Mouse (Mus musculus): ENCODE results near the gene Mgst2. TPM values are rescaled to one million over a fixed set of nuclear protein-coding genes. Genes with fewer than 3 reads are reported as not detected.

Gene Mgst2
- total and polyA plus RNA-seq, 2 experiments from 2014 or later = 8.7 to 16.5 TPM

DNA sequence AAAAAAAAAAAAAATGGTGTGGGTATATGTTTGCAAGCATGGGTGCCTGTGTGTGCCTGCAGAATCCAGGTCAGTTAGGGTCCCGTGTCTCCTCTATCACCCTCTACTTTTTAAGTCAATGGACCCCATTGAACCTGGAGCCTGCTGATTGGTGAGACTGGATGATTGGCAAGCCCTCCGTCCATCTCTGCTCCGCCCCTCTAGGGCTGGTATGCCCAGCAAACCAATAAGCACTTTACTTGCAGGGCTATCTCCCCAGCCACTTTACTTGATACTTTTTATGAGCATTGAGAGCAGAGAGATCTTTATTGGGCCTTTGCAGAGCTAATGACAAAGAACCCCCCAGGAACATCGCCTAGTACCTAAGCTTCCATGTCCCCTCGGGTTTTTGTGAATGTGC, 54.3 kb downstream of the Mgst2 start:
- 79% methylated on average over 5 of the region's 5 CpGs for WGBS
- no peaks in the 10 kb centered on the region for H3K36me3 ChIP-seq (replicated peaks; ENCODE audit: control insufficient read depth, insufficient read depth, low read length)
- no peak for ATAC-seq (ENCODE audit: insufficient read depth, low read depth)
- no peak overlapping the region for H3K9ac ChIP-seq (replicated peaks; ENCODE audit: low read depth, low read length)
- TF ChIP-seq EP300 (IDR thresholded peaks at IDR 0.05; ENCODE audit: low read depth) = no peak
- TF ChIP-seq CTCF (IDR thresholded peaks at IDR 0.05; ENCODE audit: low read depth) = no peak
- no peaks in the 10 kb centered on the region for H3K9me3 ChIP-seq (replicated peaks; ENCODE audit: control insufficient read depth, low read length)
- H3K4me1 ChIP-seq (ENCODE audit: control insufficient read depth, insufficient read depth) = peaks cover 34% of the 10 kb centered on the region
- no peak for DNase-seq (ENCODE audit: low spot score)
- no peaks in the 10 kb centered on the region for H3K27me3 ChIP-seq (ENCODE audit: control insufficient read depth, insufficient read depth, low read length)
- no peak overlapping the region for H3K4me3 ChIP-seq (ENCODE audit: low read depth, low read length)
- no peak overlapping the region for H3K27ac ChIP-seq (ENCODE audit: low read depth)
- H3K4me2 ChIP-seq (ENCODE audit: low read depth, low read length) = no peak overlapping the region

DNA sequence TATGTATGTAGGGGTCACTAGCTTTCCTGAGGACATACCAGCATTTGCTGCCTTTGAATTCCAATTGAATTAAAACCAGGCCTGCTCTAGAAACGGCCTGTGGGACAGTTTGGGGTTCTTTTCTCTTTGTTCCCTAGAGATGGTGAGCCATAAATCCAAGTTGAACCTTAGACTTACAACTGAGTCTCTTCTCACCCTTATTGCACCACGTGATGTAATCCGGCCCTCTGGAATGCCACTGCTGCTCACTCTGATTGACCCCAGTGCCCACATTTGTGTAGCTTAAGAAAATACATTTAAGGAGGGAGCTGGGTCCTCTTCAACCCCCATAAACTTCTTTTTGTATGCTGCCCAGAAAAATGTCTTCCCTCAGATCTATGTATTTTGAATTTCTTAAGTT, 57.3 kb downstream of the Mgst2 start:
- ATAC-seq (ENCODE audit: insufficient read depth, low read depth) = no peak
- H3K4me1 ChIP-seq (ENCODE audit: control insufficient read depth, insufficient read depth) = peaks cover 23% of the 10 kb centered on the region
- H3K4me3 ChIP-seq (ENCODE audit: low read depth, low read length) = no peak overlapping the region
- no peaks in the 10 kb centered on the region for H3K27me3 ChIP-seq (ENCODE audit: control insufficient read depth, insufficient read depth, low read length)
- TF ChIP-seq EP300 (IDR thresholded peaks at IDR 0.05; ENCODE audit: low read depth) (no peak), CTCF (IDR thresholded peaks at IDR 0.05; ENCODE audit: low read depth) (no peak)
- no peak overlapping the region for H3K4me2 ChIP-seq (ENCODE audit: low read depth, low read length)
- H3K9ac ChIP-seq (replicated peaks; ENCODE audit: low read depth, low read length) = no peak overlapping the region
- WGBS = 78% methylated on average over 3 of the region's 3 CpGs
- H3K9me3 ChIP-seq (replicated peaks; ENCODE audit: control insufficient read depth, low read length) = no peaks in the 10 kb centered on the region
- no peak overlapping the region for H3K27ac ChIP-seq (ENCODE audit: low read depth)
- DNase-seq (ENCODE audit: low spot score) = no peak
- H3K36me3 ChIP-seq (replicated peaks; ENCODE audit: control insufficient read depth, insufficient read depth, low read length) = no peaks in the 10 kb centered on the region

DNA sequence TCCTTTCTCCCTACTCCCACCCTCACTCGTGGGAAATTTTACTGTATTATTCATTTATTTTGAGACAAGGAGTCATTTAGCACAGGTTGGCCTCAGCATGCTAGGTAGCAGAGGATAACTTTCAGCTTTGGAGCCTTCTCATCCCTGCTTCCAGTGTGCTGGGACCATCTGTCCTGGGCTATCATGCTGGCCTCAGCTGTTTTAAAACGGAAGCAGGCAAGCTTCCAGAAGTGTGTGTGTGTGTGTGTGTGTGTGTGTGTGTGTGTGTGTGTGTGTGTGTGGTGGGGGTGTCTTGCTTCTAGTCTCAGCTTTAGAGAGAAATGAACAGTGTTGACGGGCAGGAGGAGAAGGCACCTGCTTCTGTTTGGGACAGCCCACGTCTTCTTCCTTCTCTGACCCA, 57.7 kb downstream of the Mgst2 start:
- Histone ChIP-seq H3K9me3 (replicated peaks; ENCODE audit: control insufficient read depth, low read length) (no peaks in the 10 kb centered on the region), H3K4me2 (ENCODE audit: low read depth, low read length) (no peak overlapping the region), H3K4me1 (ENCODE audit: control insufficient read depth, insufficient read depth) (peaks cover 19% of the 10 kb centered on the region), H3K27ac (ENCODE audit: low read depth) (no peak overlapping the region), H3K9ac (replicated peaks; ENCODE audit: low read depth, low read length) (no peak overlapping the region), H3K4me3 (ENCODE audit: low read depth, low read length) (no peak overlapping the region), H3K27me3 (ENCODE audit: control insufficient read depth, insufficient read depth, low read length) (no peaks in the 10 kb centered on the region), H3K36me3 (replicated peaks; ENCODE audit: control insufficient read depth, insufficient read depth, low read length) (no peaks in the 10 kb centered on the region)
- WGBS = 67% methylated on average over 4 of the region's 4 CpGs
- ATAC-seq (ENCODE audit: insufficient read depth, low read depth) (no peak), DNase-seq (ENCODE audit: low spot score) (no peak)
- TF ChIP-seq EP300 (IDR thresholded peaks at IDR 0.05; ENCODE audit: low read depth) (no peak), CTCF (IDR thresholded peaks at IDR 0.05; ENCODE audit: low read depth) (no peak)

DNA sequence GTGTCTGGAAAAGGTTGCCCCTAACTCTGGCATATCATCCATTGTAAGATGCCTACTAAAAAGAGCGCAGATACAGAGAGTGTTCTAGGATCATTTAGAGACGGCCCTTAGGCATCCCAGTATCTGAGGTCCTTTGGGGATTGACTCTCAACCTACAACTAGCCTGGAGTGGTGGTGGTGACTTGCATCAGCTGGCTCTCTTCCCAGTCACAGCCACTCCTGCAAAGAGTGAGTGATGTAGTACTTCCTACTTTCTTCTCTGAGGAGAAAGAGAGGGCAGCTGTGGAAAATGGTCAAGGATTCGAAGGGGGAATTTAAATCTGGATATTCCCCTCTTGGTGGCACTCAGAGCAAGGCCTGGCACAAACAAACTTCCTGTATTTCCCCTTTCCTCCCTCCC, 59.2 kb downstream of the Mgst2 start:
- no peaks in the 10 kb centered on the region for H3K27me3 ChIP-seq (ENCODE audit: control insufficient read depth, insufficient read depth, low read length)
- H3K36me3 ChIP-seq (replicated peaks; ENCODE audit: control insufficient read depth, insufficient read depth, low read length) = no peaks in the 10 kb centered on the region
- TF ChIP-seq CTCF (IDR thresholded peaks at IDR 0.05; ENCODE audit: low read depth) (no peak), EP300 (IDR thresholded peaks at IDR 0.05; ENCODE audit: low read depth) (no peak)
- H3K4me2 ChIP-seq (ENCODE audit: low read depth, low read length) = no peak overlapping the region
- DNase-seq (ENCODE audit: low spot score) (no peak), ATAC-seq (ENCODE audit: insufficient read depth, low read depth) (peak; percentile 33; the same call in 1 of the 2 replicates)
- no peak overlapping the region for H3K9ac ChIP-seq (replicated peaks; ENCODE audit: low read depth, low read length)
- no peaks in the 10 kb centered on the region for H3K9me3 ChIP-seq (replicated peaks; ENCODE audit: control insufficient read depth, low read length)
- H3K27ac ChIP-seq (ENCODE audit: low read depth) = no peak overlapping the region
- H3K4me3 ChIP-seq (ENCODE audit: low read depth, low read length) = no peak overlapping the region
- 23% methylated on average over 3 of the region's 3 CpGs for WGBS
- peaks cover 17% of the 10 kb centered on the region for H3K4me1 ChIP-seq (ENCODE audit: control insufficient read depth, insufficient read depth)

DNA sequence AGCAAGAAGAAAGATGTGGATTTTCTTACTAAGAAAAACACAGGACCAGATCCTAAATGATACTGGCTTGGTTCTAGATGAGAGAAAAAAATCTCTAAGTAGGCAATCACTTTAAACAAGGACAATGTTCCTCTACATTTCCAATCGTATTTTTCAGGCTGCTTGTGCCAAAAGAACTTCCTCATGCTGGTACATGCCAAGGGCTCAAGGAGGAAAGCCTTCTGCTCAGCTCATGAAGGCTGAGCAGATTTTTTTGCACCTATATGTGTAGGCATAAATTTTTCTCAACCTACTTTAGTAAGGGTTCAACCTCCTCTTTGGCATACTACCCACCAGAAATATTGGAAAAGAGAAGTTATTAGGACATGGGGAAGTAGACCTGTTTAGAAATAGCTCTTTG, 59.8 kb downstream of the Mgst2 start:
- ATAC-seq (ENCODE audit: insufficient read depth, low read depth) (no peak), DNase-seq (ENCODE audit: low spot score) (no peak)
- Histone ChIP-seq H3K4me2 (ENCODE audit: low read depth, low read length) (no peak overlapping the region), H3K9ac (replicated peaks; ENCODE audit: low read depth, low read length) (no peak overlapping the region), H3K4me1 (ENCODE audit: control insufficient read depth, insufficient read depth) (peaks cover 21% of the 10 kb centered on the region), H3K27ac (ENCODE audit: low read depth) (no peak overlapping the region), H3K9me3 (replicated peaks; ENCODE audit: control insufficient read depth, low read length) (no peaks in the 10 kb centered on the region), H3K4me3 (ENCODE audit: low read depth, low read length) (no peak overlapping the region), H3K36me3 (replicated peaks; ENCODE audit: control insufficient read depth, insufficient read depth, low read length) (no peaks in the 10 kb centered on the region), H3K27me3 (ENCODE audit: control insufficient read depth, insufficient read depth, low read length) (no peaks in the 10 kb centered on the region)
- TF ChIP-seq CTCF (IDR thresholded peaks at IDR 0.05; ENCODE audit: low read depth) (no peak), EP300 (IDR thresholded peaks at IDR 0.05; ENCODE audit: low read depth) (no peak)
- WGBS = 59% methylated on average over 1 of the region's 1 CpGs

DNA sequence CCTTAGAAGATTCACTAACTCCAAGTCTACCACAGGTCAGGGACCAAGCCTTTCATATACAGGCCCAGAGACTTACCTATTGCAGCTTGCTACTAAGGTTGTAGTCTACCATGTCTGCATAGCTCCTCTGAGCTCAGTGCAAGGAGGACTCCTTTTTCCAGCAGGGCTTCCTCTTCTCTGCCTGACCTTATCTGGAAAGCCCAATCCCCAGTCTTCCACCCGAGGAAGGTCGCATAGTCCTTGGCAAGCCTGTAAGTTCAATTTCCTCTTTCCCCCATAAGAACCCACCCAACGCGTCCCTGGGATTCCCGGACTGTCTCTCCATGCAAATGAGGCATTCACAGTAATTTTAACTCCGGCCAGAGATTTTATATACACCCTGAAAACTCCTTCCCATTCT, 66.1 kb downstream of the Mgst2 start:
- no peak for TF ChIP-seq EP300 (IDR thresholded peaks at IDR 0.05; ENCODE audit: low read depth)
- no peak for TF ChIP-seq CTCF (IDR thresholded peaks at IDR 0.05; ENCODE audit: low read depth)
- Histone ChIP-seq H3K4me2 (ENCODE audit: low read depth, low read length) (no peak overlapping the region), H3K4me1 (ENCODE audit: control insufficient read depth, insufficient read depth) (peaks cover 38% of the 10 kb centered on the region), H3K9me3 (replicated peaks; ENCODE audit: control insufficient read depth, low read length) (no peaks in the 10 kb centered on the region), H3K27me3 (ENCODE audit: control insufficient read depth, insufficient read depth, low read length) (no peaks in the 10 kb centered on the region), H3K36me3 (replicated peaks; ENCODE audit: control insufficient read depth, insufficient read depth, low read length) (no peaks in the 10 kb centered on the region), H3K27ac (ENCODE audit: low read depth) (no peak overlapping the region), H3K4me3 (ENCODE audit: low read depth, low read length) (no peak overlapping the region), H3K9ac (replicated peaks; ENCODE audit: low read depth, low read length) (no peak overlapping the region)
- 64% methylated on average over 6 of the region's 6 CpGs for WGBS
- DNase-seq (ENCODE audit: low spot score) = no peak
- ATAC-seq (ENCODE audit: insufficient read depth, low read depth) = no peak

Data from heart, postnatal 0 days (tissue).